In genomic region chr11:4683516-4683915, GRCm38 (mm10) we compare ENCODE assay signal across 27 mouse cellular contexts. TPM values are rescaled to one million over a fixed set of nuclear protein-coding genes. Genes with fewer than 3 reads are reported as not detected.
DNase-seq lines count a peak whose midpoint lies in the region; ATAC-seq and TF ChIP-seq lines count a peak whose summit lies in the region.
"Had no signal": no experiment of that assay in that cellular context is flagged by ENCODE, and none has a peak within 500 bp of the region (broad histone marks: within the 10 kb centered on the region; RNA-seq: fewer than 3 reads in every experiment).

No protein-coding gene starts in this region.

- DNase-seq in layer of hippocampus, adult 2 months (ENCODE audit: low spot score in 2 of 2): no peak
- DNase-seq in layer of hippocampus, postnatal 10 days (ENCODE audit: low spot score in 2 of 2): no peak
- DNase-seq in midbrain, embryonic 11.5 days (ENCODE audit: low spot score, missing footprints): peak; percentile 70
- no peak for DNase-seq in hindbrain, embryonic 10.5 days (ENCODE audit: low spot score)
- DNase-seq: adrenal gland, adult 8-10 months; cerebellum, adult 11-12 months; cerebellum, adult 8-10 months; cerebellum, postnatal 10 days; cerebellum, postnatal 36 days; embryo, embryonic 11 days; gastrocnemius, postnatal 25 days; heart, adult 2 months; heart, postnatal 14 days; heart, postnatal 4 days had no signal

- H3K4me1 ChIP-seq in midbrain, embryonic 11.5 days (ENCODE audit: control insufficient read depth, insufficient read depth, low read length): no peaks in the 10 kb centered on the region
- H3K4me1 ChIP-seq in midbrain, embryonic 16.5 days (ENCODE audit: control insufficient read depth, insufficient read depth, low read length): no peaks in the 10 kb centered on the region; the same call in 1 of the 2 replicates
- 0 out of 2 replicates have a peak, but pooled peaks cover 8% of the 10 kb centered on the region for H3K4me1 ChIP-seq in hindbrain, embryonic 10.5 days (replicated peaks)
- H3K4me1 ChIP-seq: forebrain, embryonic 12.5 days; hindbrain, embryonic 15.5 days had no signal

- no peak overlapping the region for H3K4me2 ChIP-seq in midbrain, embryonic 11.5 days
- no peak overlapping the region for H3K4me2 ChIP-seq in midbrain, embryonic 16.5 days (ENCODE audit: low read length)
- H3K4me2 ChIP-seq: embryonic facial prominence, embryonic 13.5 days; forebrain, embryonic 12.5 days; forebrain, embryonic 15.5 days; heart, embryonic 13.5 days; hindbrain, embryonic 12.5 days; hindbrain, embryonic 15.5 days had no signal

- ATAC-seq in midbrain, embryonic 11.5 days (ENCODE audit: low FRiP score): no peak
- ATAC-seq in midbrain, embryonic 16.5 days: no peak
- ATAC-seq in megakaryocyte progenitor cell, adult 5-6 weeks (replicated peaks; ENCODE audit: poor library complexity): peak; percentile 20; the same call in 1 of the 2 replicates
- ATAC-seq: forebrain, embryonic 15.5 days had no signal

- H3K27me3 ChIP-seq in midbrain, embryonic 11.5 days (ENCODE audit: control insufficient read depth, insufficient read depth, low read length): no peaks in the 10 kb centered on the region
- H3K27me3 ChIP-seq in midbrain, embryonic 16.5 days (ENCODE audit: control insufficient read depth, insufficient read depth, low read depth, low read length): no peaks in the 10 kb centered on the region
- H3K27me3 ChIP-seq in hindbrain, embryonic 10.5 days (ENCODE audit: insufficient read depth, poor library complexity, severe bottlenecking): no peaks in the 10 kb centered on the region
- H3K27me3 ChIP-seq: CH12.LX; embryonic facial prominence, embryonic 13.5 days; forebrain, embryonic 12.5 days; forebrain, embryonic 15.5 days; heart, embryonic 13.5 days; hindbrain, embryonic 12.5 days; hindbrain, embryonic 15.5 days had no signal

- H3K4me3 ChIP-seq in layer of hippocampus, adult 2 months: no peak overlapping the region
- H3K4me3 ChIP-seq in midbrain, embryonic 11.5 days (ENCODE audit: low read depth, low read length): no peak overlapping the region
- no peak overlapping the region for H3K4me3 ChIP-seq in midbrain, embryonic 16.5 days (ENCODE audit: low read depth, low read length)
- H3K4me3 ChIP-seq in hindbrain, embryonic 10.5 days: no peak overlapping the region
- H3K4me3 ChIP-seq: embryonic facial prominence, embryonic 10.5 days; embryonic facial prominence, embryonic 13.5 days; erythroblast, embryonic 14.5 days; forebrain, embryonic 12.5 days; forebrain, embryonic 15.5 days; heart, adult 2 months; heart, embryonic 10.5 days; heart, embryonic 13.5 days; hindbrain, embryonic 12.5 days; hindbrain, embryonic 15.5 days had no signal

- peaks cover 10% of the 10 kb centered on the region for H3K36me3 ChIP-seq in midbrain, embryonic 11.5 days (ENCODE audit: control insufficient read depth, insufficient read depth, low read length)
- H3K36me3 ChIP-seq in midbrain, embryonic 16.5 days (ENCODE audit: control insufficient read depth, insufficient read depth, low read length): peaks cover 14% of the 10 kb centered on the region
- peaks cover 59% of the 10 kb centered on the region for H3K36me3 ChIP-seq in hindbrain, embryonic 10.5 days

- H3K27ac ChIP-seq in layer of hippocampus, adult 2 months: peak overlapping the region; percentile 44; the same call in 1 of the 2 replicates
- H3K27ac ChIP-seq in midbrain, embryonic 11.5 days (ENCODE audit: low read depth, low read length): no peak overlapping the region
- H3K27ac ChIP-seq in midbrain, embryonic 16.5 days (ENCODE audit: low read length): no peak overlapping the region
- H3K27ac ChIP-seq in hindbrain, embryonic 10.5 days: no peak overlapping the region
- H3K27ac ChIP-seq: embryonic facial prominence, embryonic 10.5 days; embryonic facial prominence, embryonic 13.5 days; forebrain, embryonic 12.5 days; forebrain, embryonic 15.5 days; heart, adult 2 months; heart, embryonic 10.5 days; heart, embryonic 13.5 days; hindbrain, embryonic 12.5 days; hindbrain, embryonic 15.5 days had no signal

- no peak overlapping the region for H3K9ac ChIP-seq in midbrain, embryonic 11.5 days (ENCODE audit: low read length)
- H3K9ac ChIP-seq in midbrain, embryonic 16.5 days (ENCODE audit: low read depth, low read length): no peak overlapping the region
- H3K9ac ChIP-seq: embryonic facial prominence, embryonic 13.5 days; forebrain, embryonic 12.5 days; forebrain, embryonic 15.5 days; heart, embryonic 13.5 days; hindbrain, embryonic 12.5 days; hindbrain, embryonic 15.5 days had no signal

- 95% methylated on average over 6 of the region's 6 CpGs for WGBS in midbrain, embryonic 11.5 days
- WGBS in midbrain, embryonic 16.5 days: 95% methylated on average over 6 of the region's 6 CpGs
- 91% methylated on average over 6 of the region's 6 CpGs for WGBS in hindbrain, embryonic 10.5 days

- H3K9me3 ChIP-seq in midbrain, embryonic 11.5 days (ENCODE audit: control insufficient read depth, low read length): no peaks in the 10 kb centered on the region
- H3K9me3 ChIP-seq in midbrain, embryonic 16.5 days (replicated peaks; ENCODE audit: control insufficient read depth, low read length, poor library complexity, severe bottlenecking): no peaks in the 10 kb centered on the region
- no peaks in the 10 kb centered on the region for H3K9me3 ChIP-seq in hindbrain, embryonic 10.5 days
- H3K9me3 ChIP-seq: embryonic facial prominence, embryonic 10.5 days; embryonic facial prominence, embryonic 13.5 days; forebrain, embryonic 12.5 days; forebrain, embryonic 15.5 days; G1E; heart, embryonic 10.5 days; heart, embryonic 13.5 days; hindbrain, embryonic 12.5 days; hindbrain, embryonic 15.5 days had no signal

- TF ChIP-seq CTCF in layer of hippocampus, adult 2 months (conservative IDR thresholded peaks at IDR 0.05): no peak

RNA-seq across cellular contexts. Expression of gene Uqcr10, which starts 20.6 kb away (rescaled TPM):
- total RNA-seq in layer of hippocampus, adult 2 months (2021): 100 to 1,000 TPM; 367 to 391 TPM
- 100 to 1,000 TPM; 436 to 483 TPM for total RNA-seq in layer of hippocampus, postnatal 10 days (2021)
- polyA plus RNA-seq in midbrain, embryonic 11.5 days (2014; fragmentation: Nextera tagmentation; extraction: Ambion mirVana): 547 and 572 TPM in 2 replicates
- polyA plus RNA-seq in midbrain, embryonic 16.5 days (2015; fragmentation: Nextera tagmentation; extraction: Ambion mirVana): 525 and 569 TPM in 2 replicates
- total RNA-seq in megakaryocyte progenitor cell, adult 5-6 weeks (2015): 195 and 210 TPM in 2 replicates
- 126 and 138 TPM in 2 replicates for total RNA-seq in megakaryocyte progenitor cell, adult 5-6 weeks (2017)
- polyA plus RNA-seq in hindbrain, embryonic 10.5 days (2016; fragmentation: Nextera tagmentation; extraction: Ambion mirVana): 696 and 709 TPM in 2 replicates

RNA-seq across cellular contexts. Expression of gene Zmat5, which starts 21.0 kb away (rescaled TPM):
- 10 to 100 TPM; 33.1 to 34.0 TPM for total RNA-seq in layer of hippocampus, adult 2 months (2021)
- 10 to 100 TPM; 31.6 to 38.2 TPM for total RNA-seq in layer of hippocampus, postnatal 10 days (2021)
- polyA plus RNA-seq in midbrain, embryonic 11.5 days (2014; fragmentation: Nextera tagmentation; extraction: Ambion mirVana): 74.5 and 85.5 TPM in 2 replicates
- polyA plus RNA-seq in midbrain, embryonic 16.5 days (2015; fragmentation: Nextera tagmentation; extraction: Ambion mirVana): 49.4 and 51.3 TPM in 2 replicates
- 38.8 and 40.6 TPM in 2 replicates for total RNA-seq in megakaryocyte progenitor cell, adult 5-6 weeks (2015)
- total RNA-seq in megakaryocyte progenitor cell, adult 5-6 weeks (2017): 8.2 and 10.8 TPM in 2 replicates
- polyA plus RNA-seq in hindbrain, embryonic 10.5 days (2016; fragmentation: Nextera tagmentation; extraction: Ambion mirVana): 84.0 and 104 TPM in 2 replicates

RNA-seq across cellular contexts. Expression of gene Ascc2, which starts 46.0 kb away (rescaled TPM):
- total RNA-seq in layer of hippocampus, adult 2 months (2021): 10 to 100 TPM; 23.7 to 25.0 TPM
- 10 to 100 TPM; 23.7 to 24.4 TPM for total RNA-seq in layer of hippocampus, postnatal 10 days (2021)
- 30.5 and 33.4 TPM in 2 replicates for polyA plus RNA-seq in midbrain, embryonic 11.5 days (2014; fragmentation: Nextera tagmentation; extraction: Ambion mirVana)
- polyA plus RNA-seq in midbrain, embryonic 16.5 days (2015; fragmentation: Nextera tagmentation; extraction: Ambion mirVana): 20.5 and 22.1 TPM in 2 replicates
- 15.3 and 19.6 TPM in 2 replicates for total RNA-seq in megakaryocyte progenitor cell, adult 5-6 weeks (2015)
- total RNA-seq in megakaryocyte progenitor cell, adult 5-6 weeks (2017): 16.2 and 23.7 TPM in 2 replicates
- polyA plus RNA-seq in hindbrain, embryonic 10.5 days (2016; fragmentation: Nextera tagmentation; extraction: Ambion mirVana): 33.9 and 35.9 TPM in 2 replicates
